ENCODE assay signal across 24 mouse cellular contexts in the genomic region with DNA sequence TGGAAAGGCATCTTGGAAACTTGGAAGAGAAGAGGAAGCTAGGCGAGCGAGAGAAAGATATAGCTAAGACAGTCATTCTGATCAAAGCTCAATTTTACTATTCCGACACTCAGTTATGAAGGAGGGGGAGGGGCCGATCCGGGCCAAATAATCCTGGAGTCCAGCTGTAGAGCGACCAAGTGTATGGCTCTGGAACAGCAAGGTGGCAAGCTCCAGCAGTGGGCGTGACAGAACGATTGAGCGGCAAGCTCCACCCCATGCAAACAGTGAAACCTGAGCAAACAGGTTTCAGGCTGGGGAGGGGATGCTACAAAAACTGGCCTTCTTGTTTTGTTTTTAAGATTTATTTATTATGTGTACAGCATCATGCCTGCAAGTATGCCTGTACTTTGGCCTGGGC. TPM values are rescaled to one million over a fixed set of nuclear protein-coding genes. Genes with fewer than 3 reads are reported as not detected.
DNase-seq lines count a peak whose midpoint lies in the region; ATAC-seq and TF ChIP-seq lines count a peak whose summit lies in the region.
"Had no signal": no experiment of that assay in that cellular context is flagged by ENCODE, and none has a peak within 500 bp of the region (broad histone marks: within the 10 kb centered on the region; RNA-seq: fewer than 3 reads in every experiment).

No protein-coding gene starts in this region.

- 54% methylated on average over 9 of the region's 9 CpGs for WGBS in kidney, adult 2 months
- 68% methylated on average over 9 of the region's 9 CpGs for WGBS in liver, postnatal 0 days (ENCODE audit: insufficient replicate concordance)
- WGBS in liver, embryonic 11.5 days, result 83% methylated on average over 9 of the region's 9 CpGs

- H3K36me3 ChIP-seq in kidney, adult 2 months (ENCODE audit: control insufficient read depth, insufficient read depth, low read length), result no peaks in the 10 kb centered on the region
- no peaks in the 10 kb centered on the region for H3K36me3 ChIP-seq in liver, postnatal 0 days (replicated peaks; ENCODE audit: insufficient read depth, low read length)
- H3K36me3 ChIP-seq in liver, embryonic 11.5 days (ENCODE audit: control insufficient read depth, insufficient read depth, low read length), result no peaks in the 10 kb centered on the region
- H3K36me3 ChIP-seq: heart, embryonic 12.5 days; limb, embryonic 13.5 days; neural tube, embryonic 12.5 days had no signal

- H3K4me1 ChIP-seq in kidney, adult 2 months (ENCODE audit: control insufficient read depth, insufficient read depth, low read length), result peaks cover 10% of the 10 kb centered on the region
- H3K4me1 ChIP-seq in liver, postnatal 0 days (ENCODE audit: insufficient read depth), result no peaks in the 10 kb centered on the region
- no peaks in the 10 kb centered on the region for H3K4me1 ChIP-seq in liver, embryonic 11.5 days (replicated peaks; ENCODE audit: control insufficient read depth, insufficient read depth, low read length)
- H3K4me1 ChIP-seq: heart, embryonic 12.5 days; hindbrain, embryonic 13.5 days; limb, embryonic 13.5 days; neural tube, embryonic 12.5 days had no signal

- TF ChIP-seq POLR2A in kidney, adult 2 months (IDR thresholded peaks at IDR 0.05; ENCODE audit: low read depth, low read length), result no peak

- H3K4me2 ChIP-seq in liver, postnatal 0 days (ENCODE audit: low read depth, low read length), result no peak overlapping the region
- no peak overlapping the region for H3K4me2 ChIP-seq in liver, embryonic 11.5 days
- H3K4me2 ChIP-seq: heart, embryonic 12.5 days; hindbrain, embryonic 13.5 days; limb, embryonic 13.5 days; lung, embryonic 14.5 days; neural tube, embryonic 12.5 days had no signal

- peak; percentile 69 for DNase-seq in kidney, adult 2 months
- DNase-seq in kidney, postnatal 14 days, result no peak
- DNase-seq in liver, postnatal 0 days, result peak; percentile 30
- no peak for DNase-seq in liver, embryonic 11.5 days (ENCODE audit: low spot score)
- DNase-seq in kidney, postnatal 25 days, result peak; percentile 20 to 53
- no peak for DNase-seq in right cerebral cortex, postnatal 36 days (ENCODE audit: low spot score in 2 of 2)
- DNase-seq: adrenal gland, postnatal 10 days; B cell, adult 2 months; cerebellum, adult 8-10 months; cerebellum, postnatal 36 days; gastrocnemius, postnatal 14 days; heart, adult 18-20 months; heart, postnatal 4 days; lung, embryonic 14.5 days; lung, postnatal 14 days; thymus, postnatal 4 days had no signal

- H3K27ac ChIP-seq in kidney, adult 2 months (ENCODE audit: insufficient read depth, low read depth, low read length), result no peak overlapping the region
- no peak overlapping the region for H3K27ac ChIP-seq in liver, postnatal 0 days (ENCODE audit: low read depth)
- no peak overlapping the region for H3K27ac ChIP-seq in liver, embryonic 11.5 days (ENCODE audit: low read depth, low read length)
- H3K27ac ChIP-seq: hindbrain, embryonic 13.5 days; limb, embryonic 13.5 days; liver, embryonic 14.5 days; midbrain, embryonic 10.5 days; neural tube, embryonic 12.5 days had no signal

- no peak overlapping the region for H3K4me3 ChIP-seq in kidney, adult 2 months (ENCODE audit: insufficient read depth, low read depth, low read length)
- no peak overlapping the region for H3K4me3 ChIP-seq in liver, postnatal 0 days (ENCODE audit: low read depth, low read length)
- H3K4me3 ChIP-seq in liver, embryonic 11.5 days (ENCODE audit: low read depth, low read length), result no peak overlapping the region
- H3K4me3 ChIP-seq: heart, embryonic 12.5 days; hindbrain, embryonic 13.5 days; limb, embryonic 13.5 days; midbrain, embryonic 10.5 days; myocyte; neural tube, embryonic 12.5 days had no signal

- no peak overlapping the region for H3K9ac ChIP-seq in liver, postnatal 0 days (replicated peaks)
- no peak overlapping the region for H3K9ac ChIP-seq in liver, embryonic 11.5 days (ENCODE audit: low read depth, low read length)
- H3K9ac ChIP-seq: heart, embryonic 12.5 days; hindbrain, embryonic 13.5 days; limb, embryonic 13.5 days; liver, embryonic 14.5 days; lung, embryonic 14.5 days; neural tube, embryonic 12.5 days had no signal

- ATAC-seq in liver, postnatal 0 days, result peak; percentile 38; the same call in 1 of the 2 replicates
- ATAC-seq in liver, embryonic 11.5 days (replicated peaks; ENCODE audit: low FRiP score), result no peak
- ATAC-seq: forebrain, embryonic 14.5 days had no signal

- H3K9me3 ChIP-seq in liver, postnatal 0 days (ENCODE audit: low read length), result no peaks in the 10 kb centered on the region
- no peaks in the 10 kb centered on the region for H3K9me3 ChIP-seq in liver, embryonic 11.5 days (ENCODE audit: control insufficient read depth, low read length)
- H3K9me3 ChIP-seq: heart, embryonic 12.5 days; hindbrain, embryonic 13.5 days; limb, embryonic 13.5 days; midbrain, embryonic 10.5 days; neural tube, embryonic 12.5 days had no signal

- no peak for TF ChIP-seq EP300 in liver, postnatal 0 days (IDR thresholded peaks at IDR 0.05; ENCODE audit: low read depth)

- TF ChIP-seq CTCF in kidney, adult 2 months (conservative IDR thresholded peaks at IDR 0.05; ENCODE audit: insufficient read depth, insufficient read length, low read depth, low read length), result no peak
- no peak for TF ChIP-seq CTCF in liver, postnatal 0 days (IDR thresholded peaks at IDR 0.05; ENCODE audit: low read depth)

- no peaks in the 10 kb centered on the region for H3K27me3 ChIP-seq in kidney, adult 2 months (replicated peaks; ENCODE audit: control insufficient read depth, insufficient read depth, low read length)
- no peaks in the 10 kb centered on the region for H3K27me3 ChIP-seq in liver, postnatal 0 days (ENCODE audit: insufficient read depth, low read length)
- H3K27me3 ChIP-seq in liver, embryonic 11.5 days (replicated peaks; ENCODE audit: control insufficient read depth, insufficient read depth, low read length), result no peaks in the 10 kb centered on the region
- H3K27me3 ChIP-seq: heart, embryonic 12.5 days; hindbrain, embryonic 13.5 days; limb, embryonic 13.5 days; neural tube, embryonic 12.5 days had no signal

RNA-seq across cellular contexts. Expression of gene Dhx9, which starts 12.6 kb away (rescaled TPM):
- 14.4 and 20.9 TPM in 2 replicates for polyA plus RNA-seq in kidney, adult 2 months (2012; rRNA removed)
- polyA plus RNA-seq in liver, postnatal 0 days (2015; fragmentation: Nextera tagmentation; extraction: Ambion mirVana), result 7.7 and 9.9 TPM in 2 replicates
- polyA plus RNA-seq in liver, embryonic 11.5 days (2014; fragmentation: Nextera tagmentation; extraction: Ambion mirVana), result 12.9 and 16.0 TPM in 2 replicates

RNA-seq across cellular contexts. Expression of gene Npl, which starts 49.8 kb away (rescaled TPM):
- polyA plus RNA-seq in kidney, adult 2 months (2012; rRNA removed), result 33.7 and 41.2 TPM in 2 replicates
- 6.8 TPM in 2 replicates for polyA plus RNA-seq in liver, postnatal 0 days (2015; fragmentation: Nextera tagmentation; extraction: Ambion mirVana)
- polyA plus RNA-seq in liver, embryonic 11.5 days (2014; fragmentation: Nextera tagmentation; extraction: Ambion mirVana), result 8.0 and 11.0 TPM in 2 replicates

Comparison
In these comparisons a context has a peak if more than half of its experiments do, and no peak if none do; other contexts are left out.
1. DNase-seq: peak in kidney, adult 2 months (single experiment), liver, postnatal 0 days (single experiment) and kidney, postnatal 25 days (2 of 2); none in kidney, postnatal 14 days (single experiment), liver, embryonic 11.5 days (single experiment) and right cerebral cortex, postnatal 36 days (0 of 2).